Mouse (Mus musculus): ENCODE results near the gene Coa3. TPM values are rescaled to one million over a fixed set of nuclear protein-coding genes. Genes with fewer than 3 reads are reported as not detected.
"Not testable (repeated sequence)": the region's sequence is repeated elsewhere in the genome, so short reads cannot be mapped to it uniquely, and the experiment has no call there.

Coa3 gene
- polyA plus RNA-seq (2014; fragmentation: Nextera tagmentation; extraction: Ambion mirVana): 242 and 258 TPM in 2 replicates

DNA sequence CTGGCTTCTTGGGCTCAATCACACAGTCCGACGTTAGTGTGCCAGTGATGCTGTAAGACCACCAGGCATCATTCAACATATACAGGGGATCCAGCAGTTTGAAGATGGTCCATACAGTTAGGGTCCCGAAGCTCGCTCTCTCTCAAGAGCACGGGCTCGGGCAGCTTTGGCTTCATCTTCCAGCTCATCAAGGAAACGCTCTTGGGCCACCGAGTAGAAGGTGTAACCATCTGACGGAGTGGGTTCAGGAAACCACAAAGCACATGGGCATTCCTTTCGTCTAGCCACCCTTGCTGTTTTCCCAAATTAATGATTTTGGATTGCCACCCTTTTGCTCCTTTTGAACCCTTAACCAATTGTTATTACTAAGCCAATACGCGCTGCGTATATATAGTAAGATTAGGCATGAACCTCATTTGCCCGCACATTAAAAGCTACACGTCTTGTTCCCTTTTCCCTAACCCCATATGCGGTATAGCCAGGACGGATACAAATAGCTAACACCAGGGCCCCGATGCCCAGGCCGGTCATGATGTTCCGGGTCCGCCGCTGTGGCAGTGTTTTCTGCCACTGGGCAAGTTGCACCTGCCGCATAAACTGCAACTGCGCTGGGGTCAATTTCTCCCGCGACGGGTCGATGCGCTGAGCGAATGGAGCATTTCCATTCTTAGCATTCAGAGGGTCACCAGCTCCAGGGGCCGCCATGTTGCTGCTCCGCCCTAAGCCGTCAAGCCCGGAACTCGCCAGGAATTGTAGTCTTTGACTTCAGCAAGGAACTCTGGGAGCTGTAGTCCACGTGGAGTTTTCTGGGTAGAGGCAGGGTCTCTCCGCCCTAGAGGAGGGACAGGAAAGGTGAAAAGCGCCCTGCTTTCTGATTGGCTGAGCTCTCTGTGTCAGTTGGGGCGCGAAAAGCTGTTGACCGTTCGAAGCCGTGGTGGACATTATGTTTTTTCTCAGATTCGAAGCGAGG is at the start of gene Coa3, which contains the start of gene Cntd1:
Gene Coa3, minus strand, starts transcription at position 892 of the 970 bp plus-strand sequence.
Gene Cntd1, plus strand, starts transcription at position 790 of the 970 bp plus-strand sequence.
- Histone ChIP-seq H3K9ac (replicated peaks; ENCODE audit: low read depth, low read length) (peak within 1 kb of the TSS; percentile 65), H3K27ac (ENCODE audit: low read depth, low read length) (0 out of 2 replicates have a peak within 1 kb of the TSS, but pooled peaks have one; percentile 23), H3K27me3 (ENCODE audit: control insufficient read depth, insufficient read depth, low read length) (no peaks in the 10 kb centered on the region), H3K4me3 (ENCODE audit: low read depth, low read length) (peak within 1 kb of the TSS; percentile 67), H3K4me1 (ENCODE audit: control insufficient read depth, insufficient read depth, low read length) (peaks cover 17% of the 10 kb centered on the region), H3K9me3 (ENCODE audit: control insufficient read depth, low read length) (no peaks in the 10 kb centered on the region), H3K4me2 (ENCODE audit: low read depth, low read length) (peak within 1 kb of the TSS; percentile 82), H3K36me3 (ENCODE audit: control insufficient read depth, insufficient read depth, low read length) (no peaks in the 10 kb centered on the region)
- 11% methylated on average over 45 of the region's 45 CpGs for WGBS
- ATAC-seq (ENCODE audit: low read depth): peak; percentile 96

DNA sequence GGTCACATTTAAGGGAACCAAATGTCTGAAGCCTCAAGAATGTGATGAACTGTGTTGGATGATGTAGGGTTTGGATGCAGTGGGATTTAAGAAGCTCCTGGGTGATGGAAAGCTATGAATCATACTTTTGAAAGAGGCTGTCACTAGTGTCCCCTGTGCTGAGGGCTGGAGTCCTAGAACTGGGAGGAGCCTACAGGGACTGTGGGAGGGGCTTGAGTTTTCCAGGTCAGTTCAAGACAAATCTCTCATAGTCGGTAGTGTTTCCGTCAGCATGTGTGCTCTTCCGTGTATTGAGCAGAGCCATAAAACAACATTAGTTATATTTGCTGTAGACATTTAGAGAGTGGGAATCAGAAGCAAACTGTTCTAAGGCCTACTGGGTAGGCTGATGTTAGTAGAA is 48.4 kb upstream of the Coa3 start:
- Histone ChIP-seq H3K9me3 (ENCODE audit: control insufficient read depth, low read length) (no peaks in the 10 kb centered on the region), H3K4me3 (ENCODE audit: low read depth, low read length) (no peak overlapping the region), H3K36me3 (ENCODE audit: control insufficient read depth, insufficient read depth, low read length) (peaks cover 35% of the 10 kb centered on the region), H3K9ac (replicated peaks; ENCODE audit: low read depth, low read length) (no peak overlapping the region), H3K4me2 (ENCODE audit: low read depth, low read length) (no peak overlapping the region), H3K27ac (ENCODE audit: low read depth, low read length) (no peak overlapping the region), H3K27me3 (ENCODE audit: control insufficient read depth, insufficient read depth, low read length) (no peaks in the 10 kb centered on the region), H3K4me1 (ENCODE audit: control insufficient read depth, insufficient read depth, low read length) (no peaks in the 10 kb centered on the region)
- no peak for ATAC-seq (ENCODE audit: low read depth)
- 47% methylated on average over 3 of the region's 3 CpGs for WGBS

DNA sequence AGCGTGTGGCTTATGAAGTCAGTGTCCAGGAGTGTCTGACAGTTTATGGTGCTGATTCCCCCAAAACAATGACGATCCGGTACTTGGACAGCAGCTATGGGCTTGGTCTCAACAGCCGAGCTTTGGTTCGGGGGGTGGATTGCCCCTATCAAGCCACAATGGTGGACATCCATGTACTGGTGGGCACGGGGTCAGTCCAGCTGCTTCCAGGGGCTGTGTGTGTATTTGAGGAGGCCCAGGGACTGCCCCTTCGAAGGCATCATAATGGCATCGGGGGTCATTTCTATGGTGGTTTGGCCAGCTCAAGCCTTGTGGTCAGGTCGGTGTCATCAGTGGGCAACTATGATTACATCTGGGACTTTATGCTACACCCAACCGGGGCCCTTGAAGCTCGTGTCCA is 47.2 kb upstream of the Coa3 start:
- H3K9me3 ChIP-seq (ENCODE audit: control insufficient read depth, low read length): no peaks in the 10 kb centered on the region
- WGBS: 86% methylated on average over 11 of the region's 11 CpGs
- H3K4me3 ChIP-seq (ENCODE audit: low read depth, low read length): no peak overlapping the region
- no peak for ATAC-seq (ENCODE audit: low read depth)
- H3K9ac ChIP-seq (replicated peaks; ENCODE audit: low read depth, low read length): no peak overlapping the region
- peaks cover 45% of the 10 kb centered on the region for H3K36me3 ChIP-seq (ENCODE audit: control insufficient read depth, insufficient read depth, low read length)
- no peak overlapping the region for H3K4me2 ChIP-seq (ENCODE audit: low read depth, low read length)
- no peaks in the 10 kb centered on the region for H3K27me3 ChIP-seq (ENCODE audit: control insufficient read depth, insufficient read depth, low read length)
- H3K4me1 ChIP-seq (ENCODE audit: control insufficient read depth, insufficient read depth, low read length): no peaks in the 10 kb centered on the region
- H3K27ac ChIP-seq (ENCODE audit: low read depth, low read length): no peak overlapping the region

DNA sequence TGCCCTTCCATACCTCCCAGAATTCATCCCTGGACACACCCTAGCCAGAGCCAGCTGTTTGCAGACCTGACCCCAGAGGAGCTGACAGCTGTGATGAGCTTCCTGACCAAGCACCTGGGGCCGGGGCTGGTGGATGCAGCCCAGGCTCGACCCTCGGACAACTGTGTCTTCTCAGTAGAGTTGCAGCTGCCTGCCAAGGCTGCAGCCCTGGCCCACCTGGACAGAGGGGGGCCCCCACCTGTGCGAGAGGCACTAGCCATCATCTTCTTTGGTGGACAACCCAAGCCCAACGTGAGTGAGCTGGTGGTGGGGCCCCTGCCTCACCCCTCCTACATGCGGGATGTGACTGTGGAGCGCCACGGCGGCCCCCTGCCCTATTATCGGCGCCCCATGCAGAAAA is 46.3 kb upstream of the Coa3 start:
- not testable (repeated sequence) for H3K4me2 ChIP-seq (ENCODE audit: low read depth, low read length); H3K27me3 ChIP-seq (ENCODE audit: control insufficient read depth, insufficient read depth, low read length); H3K9me3 ChIP-seq (ENCODE audit: control insufficient read depth, low read length); ATAC-seq (ENCODE audit: low read depth); H3K9ac ChIP-seq (replicated peaks; ENCODE audit: low read depth, low read length); H3K27ac ChIP-seq (ENCODE audit: low read depth, low read length); H3K4me1 ChIP-seq (ENCODE audit: control insufficient read depth, insufficient read depth, low read length); H3K4me3 ChIP-seq (ENCODE audit: low read depth, low read length)
- peaks cover 54% of the 10 kb centered on the region for H3K36me3 ChIP-seq (ENCODE audit: control insufficient read depth, insufficient read depth, low read length)
- WGBS: 92% methylated on average over 11 of the region's 11 CpGs

DNA sequence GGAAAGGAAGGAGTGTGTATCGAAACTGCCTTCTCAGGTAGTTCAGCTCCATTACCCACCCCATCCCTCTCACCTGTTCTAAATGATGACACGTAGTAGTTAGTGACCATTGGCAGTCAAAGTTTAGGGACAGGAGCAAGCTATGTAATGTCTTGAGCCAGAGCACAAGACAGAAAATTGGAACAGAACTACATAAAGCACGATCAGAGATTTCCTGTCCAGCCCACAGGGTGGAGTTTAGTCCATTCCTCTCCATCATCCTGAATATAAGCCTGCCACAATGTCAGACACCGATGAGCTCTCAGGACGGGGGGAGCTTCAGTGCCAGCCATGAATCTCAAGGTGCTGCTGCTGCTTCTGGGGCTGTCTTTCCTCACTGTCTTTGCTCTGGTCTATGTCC is 45.8 kb upstream of the Coa3 start, which contains the start of gene Aoc2:
Gene Aoc2, plus strand, starts transcription at position 301 of the 400 bp plus-strand sequence.
- Histone ChIP-seq H3K27me3 (ENCODE audit: control insufficient read depth, insufficient read depth, low read length) (no peaks in the 10 kb centered on the region), H3K4me3 (ENCODE audit: low read depth, low read length) (no peak within 1 kb of the TSS), H3K27ac (ENCODE audit: low read depth, low read length) (no peak within 1 kb of the TSS), H3K4me1 (ENCODE audit: control insufficient read depth, insufficient read depth, low read length) (no peaks in the 10 kb centered on the region), H3K4me2 (ENCODE audit: low read depth, low read length) (no peak within 1 kb of the TSS), H3K9ac (replicated peaks; ENCODE audit: low read depth, low read length) (no peak within 1 kb of the TSS), H3K9me3 (ENCODE audit: control insufficient read depth, low read length) (no peaks in the 10 kb centered on the region), H3K36me3 (ENCODE audit: control insufficient read depth, insufficient read depth, low read length) (peaks cover 58% of the 10 kb centered on the region)
- WGBS: 94% methylated on average over 5 of the region's 5 CpGs
- ATAC-seq (ENCODE audit: low read depth): no peak

DNA sequence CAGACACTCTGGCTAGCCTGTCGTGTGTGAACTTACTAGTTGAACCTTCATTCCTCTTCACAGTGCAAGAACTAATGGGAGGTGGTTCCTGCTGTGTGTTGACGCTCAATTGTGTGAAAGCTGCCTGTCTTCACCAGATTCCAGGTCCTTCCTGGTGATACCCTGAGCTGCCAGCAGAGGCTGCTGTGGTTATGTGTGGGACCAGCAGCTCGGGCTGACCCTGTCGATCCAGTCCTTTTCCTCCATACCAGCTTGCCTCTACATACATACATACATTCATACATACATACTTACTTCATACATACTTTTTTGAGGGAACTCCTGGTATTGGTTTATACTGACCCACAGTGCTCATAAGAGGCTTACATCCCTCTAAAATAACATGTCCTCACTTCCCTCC is 44.7 kb upstream of the Coa3 start:
- no peak overlapping the region for H3K4me3 ChIP-seq (ENCODE audit: low read depth, low read length)
- no peak overlapping the region for H3K9ac ChIP-seq (replicated peaks; ENCODE audit: low read depth, low read length)
- peaks cover 64% of the 10 kb centered on the region for H3K36me3 ChIP-seq (ENCODE audit: control insufficient read depth, insufficient read depth, low read length)
- no peaks in the 10 kb centered on the region for H3K4me1 ChIP-seq (ENCODE audit: control insufficient read depth, insufficient read depth, low read length)
- peak; percentile 65; the same call in 1 of the 2 replicates for ATAC-seq (ENCODE audit: low read depth)
- WGBS: 11% methylated on average over 4 of the region's 4 CpGs
- no peak overlapping the region for H3K27ac ChIP-seq (ENCODE audit: low read depth, low read length)
- no peaks in the 10 kb centered on the region for H3K9me3 ChIP-seq (ENCODE audit: control insufficient read depth, low read length)
- no peaks in the 10 kb centered on the region for H3K27me3 ChIP-seq (ENCODE audit: control insufficient read depth, insufficient read depth, low read length)
- no peak overlapping the region for H3K4me2 ChIP-seq (ENCODE audit: low read depth, low read length)

DNA sequence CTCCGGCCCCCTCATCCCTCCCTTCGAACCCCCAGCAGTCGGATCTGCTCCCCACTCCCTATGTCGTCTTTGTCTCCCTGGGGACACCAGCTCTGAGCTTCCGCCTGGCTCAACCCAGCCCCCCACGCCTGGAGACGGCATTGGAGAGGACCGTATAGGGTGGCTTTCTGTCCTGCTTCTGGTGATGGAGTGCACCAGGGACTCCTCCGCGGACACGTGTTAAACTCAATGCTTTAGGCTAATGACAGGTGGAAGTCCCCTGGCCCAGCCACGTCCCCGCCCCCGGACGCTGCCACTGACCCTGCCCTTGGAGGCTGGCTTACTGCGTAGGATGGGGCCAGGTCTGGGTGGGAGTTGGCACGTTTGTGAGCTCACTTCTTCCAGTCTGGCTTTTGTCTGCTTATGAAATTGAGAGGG is 37.6 kb upstream of the Coa3 start:
- H3K4me2 ChIP-seq (ENCODE audit: low read depth, low read length): peak overlapping the region; percentile 75
- peak overlapping the region; percentile 90 for H3K9ac ChIP-seq (replicated peaks; ENCODE audit: low read depth, low read length)
- H3K9me3 ChIP-seq (ENCODE audit: control insufficient read depth, low read length): no peaks in the 10 kb centered on the region
- H3K4me3 ChIP-seq (ENCODE audit: low read depth, low read length): peak overlapping the region; percentile 93
- ATAC-seq (ENCODE audit: low read depth): peak; percentile 66
- H3K36me3 ChIP-seq (ENCODE audit: control insufficient read depth, insufficient read depth, low read length): peaks cover 20% of the 10 kb centered on the region
- peak overlapping the region; percentile 80 for H3K27ac ChIP-seq (ENCODE audit: low read depth, low read length)
- H3K27me3 ChIP-seq (ENCODE audit: control insufficient read depth, insufficient read depth, low read length): no peaks in the 10 kb centered on the region
- peaks cover 11% of the 10 kb centered on the region; the same call in 1 of the 2 replicates for H3K4me1 ChIP-seq (ENCODE audit: control insufficient read depth, insufficient read depth, low read length)
- WGBS: under 1% methylated on average over 16 of the region's 17 CpGs

DNA sequence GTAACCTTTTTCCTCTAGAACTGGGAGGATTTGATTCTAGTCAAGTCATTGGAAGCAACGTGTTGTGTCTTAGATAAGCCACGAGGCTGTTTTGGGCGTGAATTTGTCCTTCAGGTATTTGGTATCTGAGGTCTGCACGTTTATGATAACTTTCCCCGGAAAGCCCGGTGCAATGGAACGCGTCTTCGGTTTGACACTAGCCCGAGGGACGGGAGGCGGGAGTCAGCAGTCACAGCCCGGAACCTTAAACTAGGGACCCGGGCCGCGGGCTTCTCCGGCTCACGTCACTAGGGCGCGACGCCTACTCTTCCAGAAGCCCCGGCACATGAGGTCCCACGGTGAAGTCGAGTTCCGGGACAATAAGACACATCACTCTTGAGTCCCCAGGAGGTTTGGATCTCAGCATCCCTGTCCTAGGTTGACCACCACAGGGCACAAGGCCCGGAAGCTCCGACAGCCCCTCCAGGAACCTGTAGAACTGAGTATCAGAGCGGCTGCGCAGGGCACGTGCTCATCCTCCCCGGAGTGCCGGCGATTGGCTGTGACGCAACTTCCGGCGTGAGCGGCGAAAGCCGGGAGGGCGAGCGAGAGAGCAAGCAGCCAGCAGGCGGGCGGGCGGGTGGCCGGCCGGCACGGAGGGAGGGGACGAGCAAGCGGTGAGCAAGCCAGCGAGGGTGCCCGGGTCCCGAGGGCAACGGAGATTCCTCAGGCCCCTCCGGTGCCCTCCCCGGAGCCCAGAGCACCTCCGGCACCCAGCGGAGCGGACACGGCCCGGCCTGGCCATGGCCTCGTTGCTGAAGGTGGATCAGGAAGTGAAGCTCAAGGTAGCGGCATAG is 37.0 kb upstream of the Coa3 start, which contains the start of gene Psme3:
Gene Psme3, plus strand, starts transcription at position 549 of the 836 bp plus-strand sequence.
- WGBS: under 1% methylated on average over 61 of the region's 62 CpGs
- peak; percentile 93 for ATAC-seq (ENCODE audit: low read depth)
- peak within 1 kb of the TSS; percentile 75 for H3K4me2 ChIP-seq (ENCODE audit: low read depth, low read length)
- H3K9me3 ChIP-seq (ENCODE audit: control insufficient read depth, low read length): no peaks in the 10 kb centered on the region
- H3K9ac ChIP-seq (replicated peaks; ENCODE audit: low read depth, low read length): peak within 1 kb of the TSS; percentile 90
- no peaks in the 10 kb centered on the region for H3K27me3 ChIP-seq (ENCODE audit: control insufficient read depth, insufficient read depth, low read length)
- H3K4me3 ChIP-seq (ENCODE audit: low read depth, low read length): peak within 1 kb of the TSS; percentile 93
- H3K27ac ChIP-seq (ENCODE audit: low read depth, low read length): peak within 1 kb of the TSS; percentile 80
- H3K36me3 ChIP-seq (ENCODE audit: control insufficient read depth, insufficient read depth, low read length): peaks cover 15% of the 10 kb centered on the region
- peaks cover 11% of the 10 kb centered on the region; the same call in 1 of the 2 replicates for H3K4me1 ChIP-seq (ENCODE audit: control insufficient read depth, insufficient read depth, low read length)

Measured in neural tube, embryonic 14.5 days (tissue).